28 mouse cellular contexts compared by ENCODE assay signal in the genomic region with DNA sequence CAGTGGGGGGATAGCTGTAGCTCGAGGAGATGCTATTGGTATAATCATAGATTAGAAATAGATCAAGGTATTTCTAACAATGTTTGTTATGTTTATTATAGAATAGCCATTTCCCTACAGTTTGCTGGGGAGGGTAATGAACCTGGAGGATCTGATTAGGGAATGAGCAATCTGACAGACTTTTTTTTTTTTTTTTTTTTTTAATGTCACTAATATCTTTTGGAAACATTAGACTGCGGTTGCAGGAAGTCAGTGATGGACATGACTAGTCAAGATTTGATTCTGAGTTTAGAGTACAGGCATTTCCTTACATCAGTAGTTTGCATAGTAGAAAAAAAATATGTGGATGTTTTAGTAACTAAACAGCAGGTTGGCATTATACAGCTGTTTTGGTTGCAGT.
"Had no signal": no experiment of that assay in that cellular context is flagged by ENCODE, and none has a peak within 500 bp of the region (broad histone marks: within the 10 kb centered on the region; RNA-seq: fewer than 3 reads in every experiment).

No protein-coding gene starts in this region.

- H3K4me1 ChIP-seq: limb, embryonic 10.5 days; limb, embryonic 12.5 days; limb, embryonic 13.5 days; limb, embryonic 15.5 days; lung, embryonic 15.5 days; megakaryocyte, embryonic 14.5 days; midbrain, embryonic 10.5 days; midbrain, embryonic 12.5 days; midbrain, embryonic 13.5 days; midbrain, embryonic 15.5 days; neural tube, embryonic 12.5 days had no signal

- H3K36me3 ChIP-seq: limb, embryonic 12.5 days; limb, embryonic 13.5 days; limb, embryonic 15.5 days; liver, embryonic 12.5 days; liver, embryonic 13.5 days; liver, embryonic 15.5 days; lung, embryonic 15.5 days; midbrain, embryonic 10.5 days; midbrain, embryonic 12.5 days; midbrain, embryonic 13.5 days; midbrain, embryonic 15.5 days; neural tube, embryonic 12.5 days had no signal

- H3K4me3 ChIP-seq: limb, embryonic 10.5 days; limb, embryonic 12.5 days; limb, embryonic 13.5 days; limb, embryonic 15.5 days; liver, embryonic 12.5 days; liver, embryonic 13.5 days; liver, embryonic 15.5 days; lung, embryonic 15.5 days; megakaryocyte, embryonic 14.5 days; midbrain, embryonic 10.5 days; midbrain, embryonic 12.5 days; midbrain, embryonic 13.5 days; midbrain, embryonic 15.5 days; myocyte; neural tube, embryonic 12.5 days had no signal

- H3K27ac ChIP-seq: limb, embryonic 10.5 days; limb, embryonic 12.5 days; limb, embryonic 13.5 days; limb, embryonic 15.5 days; liver, embryonic 12.5 days; liver, embryonic 13.5 days; liver, embryonic 14.5 days; liver, embryonic 15.5 days; lung, embryonic 15.5 days; macrophage; midbrain, embryonic 10.5 days; midbrain, embryonic 12.5 days; midbrain, embryonic 13.5 days; midbrain, embryonic 15.5 days; neural tube, embryonic 12.5 days had no signal

- H3K9ac ChIP-seq: limb, embryonic 12.5 days; limb, embryonic 13.5 days; limb, embryonic 15.5 days; liver, embryonic 12.5 days; liver, embryonic 13.5 days; liver, embryonic 14.5 days; liver, embryonic 15.5 days; liver, postnatal 0 days; lung, embryonic 14.5 days; lung, embryonic 15.5 days; midbrain, embryonic 12.5 days; midbrain, embryonic 13.5 days; midbrain, embryonic 15.5 days; neural tube, embryonic 12.5 days had no signal

- DNase-seq: left cerebral cortex, postnatal 4 days; liver; liver, embryonic 13.5 days; liver, postnatal 0 days; lung, adult 18-20 months; lung, adult 2 months; lung, embryonic 14.5 days; lung, postnatal 10 days; lung, postnatal 14 days; lung, postnatal 36 days; lung, postnatal 4 days; midbrain, embryonic 14.5 days had no signal

- H3K27me3 ChIP-seq: limb, embryonic 12.5 days; limb, embryonic 13.5 days; limb, embryonic 15.5 days; liver, embryonic 13.5 days; liver, embryonic 15.5 days; lung, embryonic 15.5 days; midbrain, embryonic 12.5 days; midbrain, embryonic 13.5 days; midbrain, embryonic 15.5 days; neural tube, embryonic 12.5 days had no signal

- H3K9me3 ChIP-seq: liver, embryonic 12.5 days; liver, embryonic 13.5 days; liver, embryonic 15.5 days had no signal
